Mouse (Mus musculus) small intestine, adult 2 months (tissue): ENCODE measurements around the gene Bmpr1b.

ENCODE experiments used
- CTCF ChIP-seq: fragments of 200-500 bp; IDR thresholded peaks from 2 replicates; pipeline ENCODE4 v1.5.1; 2012; ENCODE audit warnings: low read depth, mild to moderate bottlenecking, control low read depth, inconsistent platforms, low read length, moderate library complexity, mixed read lengths; ENCODE audit not compliant: insufficient replicate concordance, insufficient read length; ENCODE audit errors: extremely low read depth
- POLR2A ChIP-seq: fragments of 200-500 bp; IDR thresholded peaks from 2 replicates; pipeline ENCODE4 v1.6.1; 2012; ENCODE audit warnings: low read depth, mild to moderate bottlenecking, control low read depth, inconsistent platforms, low read length, moderate library complexity

- TF ChIP-seq CTCF = no peak
- TF ChIP-seq POLR2A = no peak
Observed at GRCm38 (mm10) chr3:141828301-141828700, 340.9 kb downstream of the Bmpr1b start.
